Mouse (Mus musculus) liver, postnatal 0 days (tissue): ENCODE results near the gene Khdrbs1.

Experiments used
- CTCF ChIP-seq: sonication (generic); IDR thresholded peaks from 2 replicates; pipeline ENCODE4 v1.5.1; 2016; ENCODE audit warnings: antibody characterized with exemption, low read depth
- EP300 ChIP-seq: IDR thresholded peaks from 2 replicates; pipeline ENCODE4 v1.6.1; 2016; ENCODE audit warnings: antibody characterized with exemption, low read depth, mild to moderate bottlenecking

GRCm38 (mm10) chr4:129696158-129696985, 45.7 kb downstream of the Khdrbs1 start, which contains the start of gene Tmem39b:
- no peak for TF ChIP-seq CTCF
- no peak for TF ChIP-seq EP300
